Mouse (Mus musculus) forebrain, embryonic 10.5 days (tissue): ENCODE measurements around the gene Ndufa11. TPM values are rescaled to one million over a fixed set of nuclear protein-coding genes. Genes with fewer than 3 reads are reported as not detected.

ENCODE experiments used
- DNase-seq: peaks from one replicate; pipeline ENCODE4 v3.0.0-alpha.2; 2017; ENCODE audit warnings: low spot score; ENCODE audit errors: extremely low spot score
- H3K27ac ChIP-seq: fragments of 300-500 bp; sonication (generic); 2 replicates; pipeline ENCODE4 v1.5.1; 2016; ENCODE audit warnings: mild to moderate bottlenecking
- H3K27me3 ChIP-seq: fragments of 300-500 bp; sonication (generic); 2 replicates; pipeline ENCODE4 v1.6.1; 2016; ENCODE audit warnings: mild to moderate bottlenecking; ENCODE audit not compliant: poor library complexity, severe bottlenecking
- H3K36me3 ChIP-seq: fragments of 300-500 bp; sonication (generic); replicated peaks from 2 replicates; pipeline ENCODE4 v1.6.1; 2016; ENCODE audit warnings: mild to moderate bottlenecking, moderate library complexity
- H3K4me1 ChIP-seq: fragments of 300-500 bp; sonication (generic); 2 replicates; pipeline ENCODE4 v1.6.1; 2016
- H3K4me3 ChIP-seq: fragments of 300-500 bp; sonication (generic); 2 replicates; pipeline ENCODE4 v1.5.1; 2016; ENCODE audit warnings: mild to moderate bottlenecking, moderate library complexity
- H3K9me3 ChIP-seq: fragments of 300-500 bp; sonication (generic); 2 replicates; pipeline ENCODE4 v1.6.1; 2016; ENCODE audit warnings: mild to moderate bottlenecking, moderate library complexity
- WGBS: fragments of 180-500 bp; shearing (Covaris S2); methylation state at CpG from one replicate; pipeline ENCODE4 v1.1.7; 2016; 5-methylcytosine and 5-hydroxymethylcytosine counted together
- polyA plus RNA-seq: library from polyadenylated mRNA; unstranded; fragments of >200 nt; fragmentation: Nextera tagmentation; extraction: Ambion mirVana; gene quantifications from 2 replicates; pipeline ENCODE4 v1.2.1, GENCODE M21; 2016

The Ndufa11 gene
- 366 and 374 TPM in 2 replicates for polyA plus RNA-seq

GRCm38 (mm10) chr17:56717363-56718058 lies at the start of gene Ndufa11, which contains the start of gene Vmac:
Gene Ndufa11 (plus strand): TSS chr17:56717767.
Gene Vmac (minus strand): TSS chr17:56718022.
- H3K9me3 ChIP-seq = no peaks in the 10 kb centered on the region
- H3K27ac ChIP-seq = peak within 1 kb of the TSS; percentile 93
- peaks cover 42% of the 10 kb centered on the region for H3K4me1 ChIP-seq
- peaks cover 30% of the 10 kb centered on the region for H3K36me3 ChIP-seq
- WGBS = under 1% methylated on average over 59 of the region's 59 CpGs
- peak; percentile 99 for DNase-seq
- H3K4me3 ChIP-seq = peak within 1 kb of the TSS; percentile 81
- H3K27me3 ChIP-seq = no peaks in the 10 kb centered on the region

DNA sequence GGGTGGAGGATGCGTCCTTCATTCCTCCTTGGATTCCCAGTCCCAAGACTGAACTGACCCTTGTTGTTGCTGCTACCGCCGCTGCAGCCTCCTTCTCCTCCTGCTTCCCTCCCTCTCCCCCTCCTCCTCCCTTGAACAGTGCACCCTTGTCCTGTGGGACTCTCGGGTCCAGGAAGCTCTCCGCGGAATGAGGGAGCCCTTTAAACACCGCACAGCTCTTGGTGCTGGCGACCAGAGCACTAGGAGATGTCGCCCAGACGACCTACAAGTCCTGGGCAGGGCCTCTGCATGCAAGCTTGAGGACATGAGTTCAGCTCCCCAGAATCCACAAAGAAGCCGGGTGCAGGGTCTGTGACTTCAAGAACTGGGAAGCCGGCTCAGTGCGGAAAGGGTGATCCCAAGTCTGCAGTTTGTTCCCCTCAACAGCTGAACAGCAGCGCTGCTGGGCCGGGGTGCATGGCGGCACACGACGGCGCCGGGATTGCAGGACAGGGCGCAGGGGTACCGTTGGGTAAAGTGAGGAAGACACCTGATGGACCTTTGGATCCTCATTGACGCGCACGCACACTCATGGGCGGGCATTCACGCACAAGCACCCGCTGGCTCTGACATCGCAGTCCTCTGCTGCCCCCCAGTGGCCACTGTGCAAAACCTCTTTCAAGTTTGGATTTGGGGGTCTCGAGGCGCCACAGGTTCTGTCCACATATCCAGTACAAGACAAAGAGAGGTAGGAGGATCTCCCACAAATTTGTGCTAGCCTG lies 49.0 kb upstream of the Ndufa11 start:
- Histone ChIP-seq H3K4me3 (peak overlapping the region; percentile 59), H3K4me1 (peaks cover 32% of the 10 kb centered on the region), H3K36me3 (0 out of 2 replicates have a peak, but pooled peaks cover 2% of the 10 kb centered on the region), H3K27me3 (peaks cover 20% of the 10 kb centered on the region), H3K9me3 (no peaks in the 10 kb centered on the region), H3K27ac (peak overlapping the region; percentile 74)
- 4% methylated on average over 31 of the region's 31 CpGs for WGBS
- DNase-seq = peak; percentile 90

- no peak for DNase-seq
- no peak overlapping the region for H3K4me3 ChIP-seq
- H3K27ac ChIP-seq = no peak overlapping the region
- peaks cover 5% of the 10 kb centered on the region for H3K36me3 ChIP-seq
- WGBS = 84% methylated on average over 8 of the region's 8 CpGs
- peaks cover 20% of the 10 kb centered on the region for H3K27me3 ChIP-seq
- no peaks in the 10 kb centered on the region for H3K9me3 ChIP-seq
- H3K4me1 ChIP-seq = peaks cover 30% of the 10 kb centered on the region
Measured at GRCm38 (mm10) chr17:56669766-56670165, 47.8 kb upstream of the Ndufa11 start.

DNA sequence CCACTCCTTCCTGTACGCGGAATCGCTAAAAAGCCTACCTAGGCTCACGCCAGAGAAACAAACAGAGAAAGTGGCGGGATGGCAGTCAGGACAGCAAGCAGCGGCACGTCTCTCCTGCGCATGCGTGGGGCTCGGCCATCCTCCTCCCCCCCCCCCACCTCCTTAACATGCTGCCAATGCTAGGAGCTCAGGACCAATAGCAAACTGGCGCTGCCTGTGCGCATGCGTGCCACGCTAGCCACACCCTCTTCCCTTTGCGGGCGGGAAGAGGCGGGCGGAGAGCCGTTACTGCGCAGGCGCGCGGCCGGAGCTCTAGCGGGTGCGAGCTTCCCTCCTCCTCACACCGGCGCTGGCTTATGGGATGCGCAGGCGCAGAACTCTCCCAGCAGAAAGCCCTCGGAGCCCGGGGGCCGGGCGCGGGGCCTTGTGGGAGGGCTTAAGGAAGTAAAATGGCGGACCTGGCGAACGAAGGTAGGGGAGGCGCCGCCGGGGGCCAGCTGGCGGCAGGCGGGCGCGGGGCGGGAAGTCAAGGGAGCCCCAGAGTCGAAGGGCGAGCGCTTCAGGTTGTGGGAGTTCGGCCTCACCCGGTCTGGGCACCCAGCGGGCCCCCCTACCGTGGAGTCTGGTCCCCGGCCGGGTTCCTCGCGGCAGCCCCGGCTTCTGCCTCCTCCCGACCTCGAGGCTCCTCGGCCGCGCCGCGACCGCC lies 44.5 kb upstream of the Ndufa11 start, which contains the start of gene Ranbp3:
Gene Ranbp3 (plus strand): TSS at position 354 of the 706 bp plus-strand sequence.
- Histone ChIP-seq H3K4me3 (peak within 1 kb of the TSS; percentile 84), H3K36me3 (peaks cover 38% of the 10 kb centered on the region), H3K9me3 (no peaks in the 10 kb centered on the region), H3K4me1 (peaks cover 46% of the 10 kb centered on the region), H3K27me3 (peaks cover 6% of the 10 kb centered on the region), H3K27ac (peak within 1 kb of the TSS; percentile 98)
- WGBS = under 1% methylated on average over 65 of the region's 66 CpGs
- peak; percentile 100 for DNase-seq

DNA sequence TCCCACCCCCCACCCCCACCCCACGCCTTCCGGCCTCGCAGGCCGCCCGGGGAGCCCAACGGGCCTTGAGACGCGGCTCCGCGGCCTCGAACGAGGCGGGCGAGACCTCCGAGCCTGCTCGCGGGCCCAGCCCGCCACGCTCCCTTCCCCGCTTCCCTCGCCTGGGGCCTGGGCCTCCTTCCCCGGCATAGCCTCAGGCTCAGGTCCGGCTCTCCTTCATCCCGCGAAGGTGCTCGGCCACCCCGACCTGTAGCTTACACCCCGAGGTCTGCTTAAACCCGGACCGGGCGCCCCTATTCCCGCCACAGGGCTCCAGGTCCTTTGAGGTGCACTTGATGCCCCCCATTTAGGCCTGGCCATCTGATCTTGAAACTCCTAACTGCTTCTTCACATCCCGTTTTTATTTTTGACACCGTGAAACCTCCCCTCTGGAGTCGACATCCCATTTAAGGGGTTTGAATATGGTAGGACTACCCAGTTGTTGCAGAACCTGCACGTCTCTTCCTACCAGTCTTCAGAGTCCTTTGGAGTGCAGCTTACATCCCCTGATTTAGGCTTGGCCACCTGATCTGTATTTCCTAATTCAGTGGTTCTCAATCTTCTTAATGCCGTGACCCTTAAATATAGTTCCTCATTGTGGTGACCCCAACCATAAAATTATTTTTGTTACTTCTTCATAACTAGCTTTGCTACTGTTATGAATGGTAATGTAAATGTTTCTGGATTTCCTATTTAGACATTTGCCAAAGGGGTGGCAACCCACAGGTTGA lies 43.7 kb upstream of the Ndufa11 start:
- peak overlapping the region; percentile 84 for H3K4me3 ChIP-seq
- H3K27ac ChIP-seq = peak overlapping the region; percentile 98
- H3K9me3 ChIP-seq = no peaks in the 10 kb centered on the region
- peaks cover 38% of the 10 kb centered on the region for H3K4me1 ChIP-seq
- 2% methylated on average over 37 of the region's 37 CpGs for WGBS
- H3K36me3 ChIP-seq = peaks cover 44% of the 10 kb centered on the region
- H3K27me3 ChIP-seq = no peaks in the 10 kb centered on the region
- no peak for DNase-seq

DNA sequence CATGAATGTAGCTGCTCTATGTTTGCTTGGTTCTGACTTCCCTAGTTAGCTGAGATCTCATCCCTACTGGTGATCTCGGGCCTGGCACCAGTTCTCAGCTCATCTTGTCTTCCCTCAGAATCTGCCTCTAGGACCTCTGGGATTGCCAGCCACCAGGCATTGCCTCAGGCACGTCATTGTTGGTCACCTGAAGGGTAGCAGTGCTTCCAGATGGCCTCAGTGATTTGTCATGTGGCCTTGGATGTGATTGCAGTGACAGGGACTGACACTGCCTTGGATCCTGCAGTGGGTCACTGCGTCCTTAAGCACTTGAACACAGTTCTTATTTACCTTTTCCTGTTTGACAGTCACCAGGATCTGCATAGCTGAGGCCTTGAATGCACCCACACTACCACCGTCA lies 35.8 kb upstream of the Ndufa11 start:
- Histone ChIP-seq H3K27me3 (no peaks in the 10 kb centered on the region), H3K4me1 (peaks cover 6% of the 10 kb centered on the region), H3K9me3 (no peaks in the 10 kb centered on the region), H3K27ac (no peak overlapping the region), H3K4me3 (no peak overlapping the region), H3K36me3 (peaks cover 98% of the 10 kb centered on the region)
- DNase-seq = no peak
- WGBS = 85% methylated on average over 4 of the region's 4 CpGs

DNA sequence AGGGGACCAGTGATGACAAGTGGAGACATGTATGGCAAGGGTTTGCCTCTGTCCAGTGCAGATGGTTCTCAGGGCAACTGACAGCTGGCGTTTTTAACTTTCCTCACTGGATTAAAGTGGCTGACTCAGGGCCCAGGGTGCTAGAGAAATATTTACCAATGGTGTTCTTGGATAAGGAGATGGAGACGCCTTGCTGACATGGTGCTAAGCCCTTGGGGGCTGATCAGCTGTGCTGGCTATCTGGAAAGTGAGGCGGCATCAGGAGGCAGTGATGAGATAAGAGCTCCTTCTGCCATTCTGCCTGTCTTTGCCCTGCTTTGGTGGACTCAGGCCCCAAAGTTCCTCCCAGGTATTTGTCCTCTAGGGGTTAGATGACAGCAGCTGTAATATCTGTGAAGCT lies 34.7 kb upstream of the Ndufa11 start:
- WGBS = 88% methylated on average over 3 of the region's 3 CpGs
- no peak for DNase-seq
- H3K36me3 ChIP-seq = peaks cover 98% of the 10 kb centered on the region

GRCm38 (mm10) chr17:56683546-56684140 lies 33.9 kb upstream of the Ndufa11 start:
- no peak overlapping the region for H3K4me3 ChIP-seq
- H3K27ac ChIP-seq = no peak overlapping the region
- H3K36me3 ChIP-seq = peaks cover 100% of the 10 kb centered on the region
- no peaks in the 10 kb centered on the region for H3K4me1 ChIP-seq
- DNase-seq = no peak
- H3K27me3 ChIP-seq = no peaks in the 10 kb centered on the region
- 89% methylated on average over 5 of the region's 5 CpGs for WGBS
- H3K9me3 ChIP-seq = no peaks in the 10 kb centered on the region

More for the DNA sequence above, 34.7 kb upstream of the Ndufa11 start:
- Histone ChIP-seq H3K4me1 (no peaks in the 10 kb centered on the region), H3K9me3 (no peaks in the 10 kb centered on the region), H3K27ac (no peak overlapping the region), H3K27me3 (no peaks in the 10 kb centered on the region), H3K4me3 (no peak overlapping the region)

- 97% methylated on average over 2 of the region's 2 CpGs for WGBS
- no peaks in the 10 kb centered on the region for H3K9me3 ChIP-seq
- no peaks in the 10 kb centered on the region for H3K27me3 ChIP-seq
- H3K4me1 ChIP-seq = no peaks in the 10 kb centered on the region
- no peak overlapping the region for H3K4me3 ChIP-seq
- H3K27ac ChIP-seq = no peak overlapping the region
- DNase-seq = no peak
- peaks cover 100% of the 10 kb centered on the region for H3K36me3 ChIP-seq
Measured at GRCm38 (mm10) chr17:56684649-56685048, 32.9 kb upstream of the Ndufa11 start.

- H3K4me3 ChIP-seq = no peak overlapping the region
- WGBS = 89% methylated on average over 4 of the region's 4 CpGs
- H3K27ac ChIP-seq = no peak overlapping the region
- DNase-seq = no peak
- no peaks in the 10 kb centered on the region for H3K9me3 ChIP-seq
- no peaks in the 10 kb centered on the region for H3K4me1 ChIP-seq
- H3K27me3 ChIP-seq = no peaks in the 10 kb centered on the region
- H3K36me3 ChIP-seq = peaks cover 100% of the 10 kb centered on the region
Measured at GRCm38 (mm10) chr17:56686801-56687200, 30.8 kb upstream of the Ndufa11 start.

DNA sequence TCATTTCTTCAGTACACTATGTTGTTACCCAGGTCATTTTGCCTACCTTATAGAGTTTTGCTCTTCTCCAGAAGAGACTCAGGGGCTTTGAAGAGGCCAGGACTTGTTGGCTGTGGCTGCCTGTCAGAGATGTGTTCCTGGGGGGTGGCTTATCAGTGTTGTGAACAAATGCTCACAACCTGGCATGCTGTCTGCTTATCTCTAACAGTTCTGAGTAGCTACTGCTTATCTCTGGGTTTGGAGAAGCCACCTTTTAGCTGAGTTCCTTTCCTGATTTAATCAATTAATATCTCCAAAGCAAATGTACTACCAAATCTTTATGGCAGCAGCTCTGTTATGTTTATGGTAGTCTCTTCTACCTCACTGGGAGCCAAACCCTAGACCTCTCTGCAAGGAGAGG lies 29.5 kb upstream of the Ndufa11 start:
- no peak for DNase-seq
- Histone ChIP-seq H3K9me3 (no peaks in the 10 kb centered on the region), H3K4me3 (no peak overlapping the region), H3K27ac (no peak overlapping the region), H3K27me3 (no peaks in the 10 kb centered on the region), H3K4me1 (no peaks in the 10 kb centered on the region), H3K36me3 (peaks cover 100% of the 10 kb centered on the region)

DNA sequence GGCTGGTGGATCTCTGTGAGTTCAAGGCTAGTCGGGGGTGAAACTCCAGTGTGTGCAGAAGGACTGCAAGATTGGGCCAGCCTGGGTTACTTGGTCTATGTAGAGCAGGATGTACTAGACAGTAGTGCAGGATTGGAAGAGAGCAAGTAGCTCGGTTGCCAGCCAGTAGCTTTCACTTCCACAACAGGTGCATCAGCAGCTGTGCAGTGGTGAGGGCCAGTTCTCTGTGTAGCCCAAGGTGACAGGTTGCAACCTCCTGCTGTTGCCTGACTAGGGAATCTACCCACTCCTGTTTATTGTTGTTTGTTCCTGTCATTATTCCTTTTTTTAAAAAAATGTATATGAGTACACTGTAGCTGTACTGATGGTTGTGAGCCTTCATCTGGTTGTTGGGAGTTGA lies 28.9 kb upstream of the Ndufa11 start:
- Histone ChIP-seq H3K36me3 (peaks cover 100% of the 10 kb centered on the region), H3K27ac (no peak overlapping the region), H3K9me3 (no peaks in the 10 kb centered on the region), H3K4me1 (no peaks in the 10 kb centered on the region), H3K27me3 (no peaks in the 10 kb centered on the region), H3K4me3 (no peak overlapping the region)
- no peak for DNase-seq
- WGBS = 95% methylated on average over 2 of the region's 2 CpGs
